Mouse (Mus musculus): ENCODE results near the gene Bdh1. TPM values are rescaled to one million over a fixed set of nuclear protein-coding genes. Genes with fewer than 3 reads are reported as not detected.

Bdh1 gene
- 68.8 TPM for polyA plus RNA-seq (2015; fragmentation: Illumina TruSeq; extraction: RNeasy Lipid Tissue Mini Kit (QIAGEN cat#74804); ENCODE audit: low read depth, low replicate concordance)

DNA sequence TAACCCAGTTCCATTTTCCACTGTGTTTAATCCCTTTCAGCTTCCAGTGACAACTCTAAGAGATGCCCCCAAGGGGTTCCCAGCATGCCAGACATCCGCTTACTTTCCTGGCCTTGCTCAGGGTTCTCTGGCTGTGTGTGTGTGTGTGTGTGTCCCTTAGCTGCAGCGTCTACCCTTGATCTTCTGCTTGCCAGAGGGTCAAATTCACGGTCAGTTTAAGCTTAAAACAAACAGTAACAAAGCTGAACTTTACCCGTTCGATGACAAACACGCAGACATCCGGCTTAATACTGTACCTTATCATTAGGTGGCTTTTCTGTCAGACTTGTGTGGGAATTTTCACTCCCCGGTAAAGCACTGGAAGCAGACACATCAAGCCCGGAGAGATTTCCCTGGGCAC is at the start of gene Bdh1:
Gene Bdh1, plus strand, starts transcription at position 281 of the 400 bp plus-strand sequence.

Other genes starting within 250 kb of the Bdh1 start
- gene Acap2, start 221.0 kb upstream of the Bdh1 start, polyA plus RNA-seq (2015; fragmentation: Illumina TruSeq; extraction: RNeasy Lipid Tissue Mini Kit (QIAGEN cat#74804); ENCODE audit: low read depth, low replicate concordance) = 48.2 TPM
- 132 TPM for gene Ppp1r2, start 147.0 kb upstream of the Bdh1 start, polyA plus RNA-seq (2015; fragmentation: Illumina TruSeq; extraction: RNeasy Lipid Tissue Mini Kit (QIAGEN cat#74804); ENCODE audit: low read depth, low replicate concordance)
- 431 TPM for gene Apod, start 107.5 kb upstream of the Bdh1 start, polyA plus RNA-seq (2015; fragmentation: Illumina TruSeq; extraction: RNeasy Lipid Tissue Mini Kit (QIAGEN cat#74804); ENCODE audit: low read depth, low replicate concordance)
- gene Dlg1, start 241.2 kb downstream of the Bdh1 start, polyA plus RNA-seq (2015; fragmentation: Illumina TruSeq; extraction: RNeasy Lipid Tissue Mini Kit (QIAGEN cat#74804); ENCODE audit: low read depth, low replicate concordance) = 117 TPM